Mouse (Mus musculus): ENCODE measurements at regions not wholly inside any gene's neighbourhood (a gene's known extent, or its start where the extent isn't known, plus 50 kb on each side); places are given as distances from the start of the nearest gene placed in this dataset.
A peak's percentile ranks its signal among the peaks of the same experiment; 100 is the strongest.
"Not testable (repeated sequence)": the region's sequence is repeated elsewhere in the genome, so short reads cannot be mapped to it uniquely, and the experiment has no call there.

GRCm38 (mm10) chr2:123887587-123887986 lies 202.2 kb upstream of the Sema6d start:
- no peak for DNase-seq (ENCODE audit: low spot score in 2 of 2)

- not testable (repeated sequence) for DNase-seq (ENCODE audit: low spot score in 2 of 2)
Measured at GRCm38 (mm10) chr2:123911921-123912320, 177.8 kb upstream of the Sema6d start.

GRCm38 (mm10) chr2:123914021-123914420 lies 175.7 kb upstream of the Sema6d start:
- DNase-seq (ENCODE audit: low spot score in 2 of 2): no peak

- DNase-seq (ENCODE audit: low spot score in 2 of 2): peak in 1 of 2 experiments; percentile 13
Measured at GRCm38 (mm10) chr2:123920418-123920817, 169.4 kb upstream of the Sema6d start.

- DNase-seq (ENCODE audit: low spot score in 2 of 2): no peak
Measured at GRCm38 (mm10) chr2:123928066-123928465, 161.7 kb upstream of the Sema6d start.

- DNase-seq (ENCODE audit: low spot score in 2 of 2): no peak
Measured at GRCm38 (mm10) chr2:123936896-123937295, 152.9 kb upstream of the Sema6d start.

- DNase-seq (ENCODE audit: low spot score in 2 of 2): no peak
Measured at GRCm38 (mm10) chr2:123963606-123964005, 126.2 kb upstream of the Sema6d start.

GRCm38 (mm10) chr2:124003507-124003906 lies 86.3 kb upstream of the Sema6d start:
- DNase-seq (ENCODE audit: low spot score in 2 of 2): no peak

GRCm38 (mm10) chr2:124015542-124015941 lies 74.2 kb upstream of the Sema6d start:
- DNase-seq (ENCODE audit: low spot score in 2 of 2): no peak

All from frontal cortex, postnatal 10 days (tissue).